29 mouse cellular contexts compared by ENCODE assay signal in the genomic region with DNA sequence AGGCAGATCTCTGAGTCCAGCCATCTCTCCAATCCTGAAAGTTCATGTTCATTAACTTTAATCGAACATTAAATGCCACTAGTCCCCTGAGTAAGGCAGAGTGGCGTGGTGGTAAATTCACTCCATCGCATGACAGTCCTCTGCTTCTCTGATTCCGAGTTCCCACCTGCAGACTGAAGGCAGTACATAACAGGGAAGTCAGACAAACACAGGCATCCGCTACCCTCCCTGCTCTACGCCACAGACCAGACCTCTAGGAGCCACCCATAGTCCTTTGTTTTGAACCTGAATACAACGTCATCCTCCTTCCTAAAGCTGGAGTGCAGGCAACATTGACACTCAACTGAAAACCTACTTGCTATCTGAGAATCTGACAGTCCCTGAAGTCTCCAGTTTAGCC. TPM values are rescaled to one million over a fixed set of nuclear protein-coding genes. Genes with fewer than 3 reads are reported as not detected.
DNase-seq lines count a peak whose midpoint lies in the region; ATAC-seq and TF ChIP-seq lines count a peak whose summit lies in the region.
"Had no signal": no experiment of that assay in that cellular context is flagged by ENCODE, and none has a peak within 500 bp of the region (broad histone marks: within the 10 kb centered on the region; RNA-seq: fewer than 3 reads in every experiment).

No protein-coding gene starts in this region.

- DNase-seq in heart, adult 11 months, result peak; percentile 76
- no peak for DNase-seq in lung, adult 2 months
- DNase-seq in lung, postnatal 14 days, result no peak
- DNase-seq in T-cell, adult 2 months (ENCODE audit: low spot score), result peak; percentile 3
- peak; percentile 50 for DNase-seq in lung, postnatal 36 days
- no peak for DNase-seq in ovary, postnatal 14 days (ENCODE audit: low spot score)
- DNase-seq in spleen, postnatal 4 days (ENCODE audit: low spot score in 2 of 2), result no peak
- DNase-seq: adrenal gland, adult 2 months; adrenal gland, postnatal 36 days; cerebellum, adult 18-20 months; gastrocnemius, postnatal 10 days; kidney, adult 9 months; kidney, postnatal 10 days; layer of hippocampus, postnatal 36 days; left cerebral cortex, postnatal 4 days; right cerebral cortex, postnatal 25 days; thymus, postnatal 14 days had no signal

- no peaks in the 10 kb centered on the region for H3K27me3 ChIP-seq in heart, embryonic 11.5 days (ENCODE audit: control insufficient read depth, insufficient read depth, low read length)
- H3K27me3 ChIP-seq: embryonic facial prominence, embryonic 15.5 days; forebrain, embryonic 13.5 days; limb, embryonic 15.5 days; liver, embryonic 15.5 days; lung, embryonic 15.5 days; midbrain, embryonic 12.5 days; neural tube, embryonic 13.5 days had no signal

- no peak overlapping the region for H3K4me2 ChIP-seq in heart, embryonic 11.5 days
- H3K4me2 ChIP-seq: embryonic facial prominence, embryonic 15.5 days; forebrain, embryonic 13.5 days; hindbrain, embryonic 14.5 days; limb, embryonic 15.5 days; liver, embryonic 15.5 days; lung, embryonic 15.5 days; midbrain, embryonic 12.5 days; neural tube, embryonic 13.5 days had no signal

- no peaks in the 10 kb centered on the region for H3K36me3 ChIP-seq in heart, embryonic 11.5 days (ENCODE audit: control insufficient read depth, insufficient read depth, low read length)
- H3K36me3 ChIP-seq: embryonic facial prominence, embryonic 15.5 days; liver, embryonic 15.5 days; lung, embryonic 15.5 days; neural tube, embryonic 13.5 days had no signal

- H3K9me3 ChIP-seq in heart, embryonic 11.5 days (replicated peaks; ENCODE audit: control insufficient read depth, low read length), result no peaks in the 10 kb centered on the region
- H3K9me3 ChIP-seq: embryonic facial prominence, embryonic 15.5 days; forebrain, embryonic 13.5 days; limb, embryonic 15.5 days; liver, embryonic 15.5 days; lung, embryonic 15.5 days had no signal

- H3K4me1 ChIP-seq in heart, embryonic 11.5 days (ENCODE audit: control insufficient read depth, insufficient read depth, low read length), result peaks cover 16% of the 10 kb centered on the region
- H3K4me1 ChIP-seq in lung, adult 2 months (ENCODE audit: control insufficient read depth, insufficient read depth, low read length), result peaks cover 25% of the 10 kb centered on the region
- H3K4me1 ChIP-seq: limb, embryonic 15.5 days had no signal

- WGBS in heart, embryonic 11.5 days (ENCODE audit: insufficient replicate concordance), result 68% methylated on average over 7 of the region's 7 CpGs
- WGBS in lung, adult 2 months, result 56% methylated on average over 7 of the region's 7 CpGs

- peak; percentile 2; the same call in 1 of the 2 replicates for TF ChIP-seq POLR2A in lung, adult 2 months (IDR thresholded peaks at IDR 0.05; ENCODE audit: borderline replicate concordance, extremely low read depth, low read depth, low read length)

- H3K27ac ChIP-seq in heart, embryonic 11.5 days (ENCODE audit: low read depth, low read length), result no peak overlapping the region
- H3K27ac ChIP-seq: embryonic facial prominence, embryonic 15.5 days; hindbrain, embryonic 14.5 days; limb, embryonic 15.5 days; liver, embryonic 15.5 days; lung, embryonic 15.5 days; midbrain, embryonic 12.5 days; neural tube, embryonic 13.5 days had no signal

- ATAC-seq in heart, embryonic 11.5 days (replicated peaks; ENCODE audit: insufficient number of reproducible peaks, low FRiP score, low TSS enrichment), result no peak
- ATAC-seq: activated CD4-positive, CD25-positive, alpha-beta regulatory T cell, adult 4 months; intestine, postnatal 0 days had no signal

- TF ChIP-seq CTCF in lung, adult 2 months (IDR thresholded peaks at IDR 0.05; ENCODE audit: insufficient read depth, low read length), result no peak

- no peak overlapping the region for H3K4me3 ChIP-seq in heart, embryonic 11.5 days (ENCODE audit: low read depth, low read length)
- no peak overlapping the region for H3K4me3 ChIP-seq in lung, adult 2 months (replicated peaks; ENCODE audit: extremely low read depth, low read depth, low read length)
- H3K4me3 ChIP-seq: embryonic facial prominence, embryonic 10.5 days; embryonic facial prominence, embryonic 15.5 days; forebrain, embryonic 13.5 days; limb, embryonic 15.5 days; liver, embryonic 15.5 days; lung, embryonic 15.5 days; midbrain, embryonic 12.5 days; neural tube, embryonic 13.5 days had no signal

- H3K9ac ChIP-seq in heart, embryonic 11.5 days (ENCODE audit: low read depth, low read length), result no peak overlapping the region
- H3K9ac ChIP-seq: embryonic facial prominence, embryonic 15.5 days; forebrain, embryonic 13.5 days; hindbrain, embryonic 14.5 days; limb, embryonic 15.5 days; liver, embryonic 15.5 days; lung, embryonic 15.5 days; midbrain, embryonic 12.5 days had no signal

RNA-seq across cellular contexts. Expression of gene Strn3, which starts 12.9 kb away (rescaled TPM):
- 45.8 and 46.1 TPM in 2 replicates for polyA plus RNA-seq in heart, embryonic 11.5 days (2014; fragmentation: Nextera tagmentation; extraction: Ambion mirVana)
- polyA plus RNA-seq in lung, adult 2 months (2012; rRNA removed), result 19.3 and 19.9 TPM in 2 replicates

RNA-seq across cellular contexts. Expression of gene Ap4s1, which starts 13.7 kb away (rescaled TPM):
- polyA plus RNA-seq in heart, embryonic 11.5 days (2014; fragmentation: Nextera tagmentation; extraction: Ambion mirVana), result 38.1 and 39.7 TPM in 2 replicates
- polyA plus RNA-seq in lung, adult 2 months (2012; rRNA removed), result 8.8 and 10.9 TPM in 2 replicates

Comparison
In these comparisons a context has a peak if more than half of its experiments do, and no peak if none do; other contexts are left out.
1. DNase-seq: peak in heart, adult 11 months (single experiment), T-cell, adult 2 months (single experiment) and lung, postnatal 36 days (single experiment); none in lung, adult 2 months (single experiment), lung, postnatal 14 days (single experiment), ovary, postnatal 14 days (single experiment) and spleen, postnatal 4 days (0 of 2).